Mouse (Mus musculus) layer of hippocampus, postnatal 25 days (tissue): ENCODE results near the gene Ccnk. TPM values are rescaled to one million over a fixed set of nuclear protein-coding genes. Genes with fewer than 3 reads are reported as not detected.

ENCODE experiments used
- DNase-seq, 2 experiments: peaks; one replicate each; pipeline ENCODE4 v3.0.0; 2022; ENCODE audit warnings: mixed read lengths in 2 of 2, low spot score in 1 of 2; ENCODE audit errors: extremely low spot score in 1 of 2
- total RNA-seq, 2 experiments: library from RNA; stranded (reverse); gene quantifications; 2 replicates each; pipeline ENCODE4 v1.2.3; 2021

The Ccnk gene
- 10 to 100 TPM; 25.6 to 33.7 TPM for total RNA-seq

- peak; percentile 85 to 92 for DNase-seq
These were observed at the start of gene Ccnk for GRCm38 (mm10) chr12:108179321-108180266. TSS of gene Ccnk (plus strand) at chr12:108179579.

GRCm38 (mm10) chr12:108132450-108133070 is 46.8 kb upstream of the Ccnk start:
- no peak for DNase-seq

GRCm38 (mm10) chr12:108133181-108133580 is 46.2 kb upstream of the Ccnk start:
- DNase-seq = no peak

- DNase-seq = no peak
These were observed 43.7 kb upstream of the Ccnk start for GRCm38 (mm10) chr12:108135610-108136208.

- no peak for DNase-seq
These were observed 35.5 kb upstream of the Ccnk start for GRCm38 (mm10) chr12:108143624-108144498.

GRCm38 (mm10) chr12:108145198-108145597 is 34.2 kb upstream of the Ccnk start:
- no peak for DNase-seq

GRCm38 (mm10) chr12:108149764-108150163 is 29.6 kb upstream of the Ccnk start:
- no peak for DNase-seq

GRCm38 (mm10) chr12:108152743-108153142 is 26.6 kb upstream of the Ccnk start:
- DNase-seq = no peak

GRCm38 (mm10) chr12:108159863-108160262 is 19.5 kb upstream of the Ccnk start:
- no peak for DNase-seq

- peak in 1 of 2 experiments; percentile 26 for DNase-seq
These were observed 17.3 kb upstream of the Ccnk start for GRCm38 (mm10) chr12:108162036-108162435.

GRCm38 (mm10) chr12:108163706-108164105 is 15.7 kb upstream of the Ccnk start:
- DNase-seq = no peak

GRCm38 (mm10) chr12:108168909-108169308 is 10.5 kb upstream of the Ccnk start:
- no peak for DNase-seq

GRCm38 (mm10) chr12:108170467-108170866 is 8.9 kb upstream of the Ccnk start:
- DNase-seq = no peak

- no peak for DNase-seq
These were observed 8.0 kb upstream of the Ccnk start for GRCm38 (mm10) chr12:108171336-108171735.

GRCm38 (mm10) chr12:108172639-108173038 is 6.7 kb upstream of the Ccnk start:
- DNase-seq = no peak

- no peak for DNase-seq
These were observed 4.5 kb upstream of the Ccnk start for GRCm38 (mm10) chr12:108174606-108175505.

- DNase-seq = no peak
These were observed 3.0 kb upstream of the Ccnk start for GRCm38 (mm10) chr12:108176366-108176765.

GRCm38 (mm10) chr12:108178331-108179245 is 791 bp upstream of the Ccnk start:
- peak; percentile 44 to 53 for DNase-seq

GRCm38 (mm10) chr12:108179246-108179320 is 296 bp upstream of the Ccnk start, which contains the start of gene Setd3:
TSS of gene Setd3 (minus strand) at chr12:108179314.
- no peak for DNase-seq
